Mouse (Mus musculus): ENCODE results near the gene Det1.

- TF ChIP-seq E2F4 (IDR thresholded peaks at IDR 0.05; ENCODE audit: insufficient read depth) (no peak), USF1 (IDR thresholded peaks at IDR 0.05; ENCODE audit: low read depth) (no peak), MYOG (IDR thresholded peaks at IDR 0.05; ENCODE audit: control insufficient read depth in 1 of 3, insufficient read depth in 1 of 3, insufficient read length in 2 of 3, low read depth in 2 of 3) (no peak), MYOD1 (IDR thresholded peaks at IDR 0.05; ENCODE audit: control insufficient read depth in 1 of 3, insufficient read length in 2 of 3, low read depth in 2 of 3) (no peak), POLR2AphosphoS2 (IDR thresholded peaks at IDR 0.05; ENCODE audit: insufficient read length, low read depth) (no peak), MAX (IDR thresholded peaks at IDR 0.05; ENCODE audit: low read depth) (no peak), POLR2A (IDR thresholded peaks at IDR 0.05; ENCODE audit: insufficient read length, low read depth) (no peak), TCF12 (IDR thresholded peaks at IDR 0.05; ENCODE audit: insufficient read depth, poor library complexity, severe bottlenecking) (no peak), REST (IDR thresholded peaks at IDR 0.05; ENCODE audit: insufficient read depth, insufficient read length) (no peak), SRF (IDR thresholded peaks at IDR 0.05; ENCODE audit: control insufficient read depth, insufficient read length, low read depth) (no peak), CEBPB (IDR thresholded peaks at IDR 0.05; ENCODE audit: insufficient read depth, poor library complexity, severe bottlenecking) (no peak), TCF3 (IDR thresholded peaks at IDR 0.05; ENCODE audit: insufficient read length, low read depth) (no peak)
These were observed 28.7 kb downstream of the Det1 start for GRCm38 (mm10) chr7:78818336-78818735.
